Mouse (Mus musculus): ENCODE data around the gene Hyal1.

GRCm38 (mm10) chr9:107566041-107566709, 10.6 kb upstream of the Hyal1 start:
- TF ChIP-seq GATA1 (IDR thresholded peaks at IDR 0.05; ENCODE audit: low read length) (no peak), TAL1 (IDR thresholded peaks at IDR 0.05; ENCODE audit: low read length) (no peak)
